Mouse (Mus musculus): ENCODE results near the gene Poldip2.
A peak's percentile ranks its signal among the peaks of the same experiment; 100 is the strongest.
"Not testable (repeated sequence)": the region's sequence is repeated elsewhere in the genome, so short reads cannot be mapped to it uniquely, and the experiment has no call there.

The Poldip2 gene

DNA sequence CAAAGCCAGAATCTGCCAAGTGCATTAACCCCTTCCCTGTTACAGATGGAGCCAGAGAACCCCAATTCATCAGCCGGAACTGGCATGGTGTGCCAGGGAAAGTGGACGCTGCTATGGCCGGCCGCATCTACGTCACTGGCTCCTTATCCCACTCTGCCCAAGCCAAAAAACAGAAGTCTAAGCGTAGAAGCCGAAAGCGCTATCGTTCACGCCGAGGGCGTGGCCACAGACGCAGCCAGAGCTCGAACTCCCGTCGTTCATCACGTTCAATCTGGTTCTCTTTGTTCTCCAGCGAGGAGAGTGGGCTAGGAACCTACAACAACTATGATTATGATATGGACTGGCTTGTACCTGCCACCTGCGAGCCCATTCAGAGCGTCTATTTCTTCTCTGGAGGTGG lies 10.5 kb upstream of the Poldip2 start:
- no peak for DNase-seq (ENCODE audit: low spot score in 2 of 2)

GRCm38 (mm10) chr11:78502909-78503650 lies 8.9 kb upstream of the Poldip2 start, which contains the start of gene Sebox:
TSS of gene Sebox (plus strand) at chr11:78503447.
- no peak for DNase-seq (ENCODE audit: low spot score in 2 of 2)

DNA sequence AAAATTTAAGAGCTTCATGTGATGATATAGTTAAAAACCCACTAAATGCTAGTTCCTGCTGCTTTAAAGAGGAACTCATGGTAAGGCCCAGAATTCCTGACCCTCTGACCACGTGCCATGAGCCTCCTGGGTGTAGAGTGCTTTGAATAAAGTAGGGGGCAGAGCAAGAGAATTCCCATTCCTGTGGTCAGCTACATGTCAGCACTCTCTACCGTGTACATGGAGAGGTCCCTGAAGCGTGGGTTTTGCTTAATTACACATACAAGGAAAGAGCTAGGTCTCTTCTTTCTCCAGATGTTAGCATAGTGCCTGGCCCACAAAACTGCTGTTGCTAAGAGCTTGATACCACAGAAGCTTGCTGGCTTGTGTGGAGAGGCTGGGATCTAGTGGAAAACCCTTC lies 6.6 kb upstream of the Poldip2 start:
- no peak for DNase-seq (ENCODE audit: low spot score in 2 of 2)

DNA sequence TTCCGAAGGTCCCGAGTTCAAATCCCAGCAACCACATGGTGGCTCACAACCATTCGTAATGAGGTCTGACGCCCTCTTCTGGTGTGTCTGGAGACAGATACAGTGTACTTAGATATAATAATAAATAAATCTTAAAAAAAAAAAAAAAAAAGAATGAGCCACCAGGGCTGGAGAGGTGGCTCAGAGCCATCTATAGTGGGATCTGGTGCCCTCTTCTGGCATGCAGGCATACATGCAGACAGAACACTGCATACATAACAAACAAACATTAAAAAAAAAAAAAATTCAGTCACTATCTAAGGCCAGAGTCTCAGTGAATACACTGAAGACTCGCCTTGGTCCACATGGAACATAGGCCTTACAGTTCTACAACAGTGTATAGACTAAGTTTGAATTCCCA lies 2.8 kb upstream of the Poldip2 start:
- DNase-seq (ENCODE audit: low spot score in 2 of 2): no peak

DNA sequence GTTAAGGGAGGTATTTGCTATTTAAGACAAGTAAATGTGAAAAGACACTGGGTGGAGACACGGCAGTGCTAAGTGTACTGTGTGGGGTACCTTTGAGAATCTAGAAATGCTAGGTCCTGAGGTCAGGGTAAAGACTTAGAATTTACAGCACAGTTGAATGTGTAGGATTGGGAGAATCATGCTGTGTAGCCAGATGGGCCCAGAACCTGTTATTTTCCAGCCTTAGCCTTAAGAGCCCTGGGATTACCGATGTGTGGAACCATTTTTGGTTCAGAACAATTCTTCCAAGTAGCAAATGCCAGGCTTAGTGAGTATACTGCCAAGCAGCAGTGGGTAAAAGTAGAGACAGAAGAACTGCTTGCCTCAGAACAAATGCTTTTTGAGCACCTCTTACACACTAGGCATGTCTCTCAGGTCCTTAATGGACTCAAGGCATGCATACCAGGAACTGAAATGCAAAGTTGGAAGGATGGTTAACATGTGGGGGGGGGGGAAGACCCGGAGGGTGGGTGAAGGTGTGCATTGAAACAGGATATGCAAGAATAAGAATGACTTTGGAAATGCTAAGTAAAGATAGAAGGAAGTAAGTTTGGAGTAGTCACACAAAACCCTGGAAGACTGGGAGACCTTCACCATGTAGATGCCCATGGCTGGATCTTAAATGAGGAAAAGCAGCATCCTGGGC lies 1.3 kb downstream of the Poldip2 start:
- DNase-seq (ENCODE audit: low spot score in 2 of 2): no peak

- DNase-seq (ENCODE audit: low spot score in 2 of 2): no peak
Observed at GRCm38 (mm10) chr11:78515549-78516325, 3.7 kb downstream of the Poldip2 start.

DNA sequence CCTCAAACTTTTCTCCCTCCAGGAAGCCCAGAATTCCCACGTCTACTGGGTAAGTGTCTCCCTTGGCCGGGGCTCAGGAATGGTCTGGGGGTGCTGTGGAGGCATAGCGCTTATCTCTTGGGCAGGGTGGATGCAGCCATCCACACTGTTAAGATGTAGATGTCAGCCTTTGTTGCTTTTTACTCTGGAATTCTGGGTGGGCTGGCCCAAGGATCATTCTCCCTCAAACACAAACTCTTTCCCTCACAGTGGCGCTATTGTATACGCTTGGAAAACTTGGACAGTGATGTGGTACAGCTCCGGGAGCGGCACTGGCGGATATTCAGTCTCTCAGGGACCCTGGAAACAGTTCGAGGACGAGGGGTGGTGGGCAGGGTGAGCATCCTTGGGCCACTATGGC lies 6.9 kb downstream of the Poldip2 start:
- no peak for DNase-seq (ENCODE audit: low spot score in 2 of 2)

DNA sequence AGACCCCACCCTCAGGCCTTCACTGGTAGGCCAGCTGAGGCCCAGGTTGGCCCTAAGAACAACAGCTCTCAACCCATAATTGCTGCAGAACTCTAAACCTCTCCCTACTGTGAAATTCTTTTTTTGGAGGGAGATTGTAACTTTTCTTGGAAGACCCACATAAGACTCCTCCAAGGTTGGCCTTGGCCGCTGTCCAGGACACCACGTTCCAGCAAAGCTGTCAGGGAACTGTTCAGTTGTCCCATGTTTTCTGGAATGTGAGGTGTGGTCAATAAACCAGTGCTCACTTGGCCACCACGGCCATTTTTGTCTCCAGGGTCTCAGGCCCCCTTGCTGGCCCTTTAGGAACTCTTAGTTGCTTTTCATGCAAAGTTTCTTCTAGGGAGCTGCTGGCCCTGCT lies 9.9 kb downstream of the Poldip2 start:
- DNase-seq (ENCODE audit: low spot score in 2 of 2): no peak

- no peak for DNase-seq (ENCODE audit: low spot score in 2 of 2)
Observed at GRCm38 (mm10) chr11:78522481-78522997, 10.5 kb downstream of the Poldip2 start.

- DNase-seq (ENCODE audit: low spot score in 2 of 2): no peak
Observed at GRCm38 (mm10) chr11:78523241-78523955, 11.4 kb downstream of the Poldip2 start.

- DNase-seq (ENCODE audit: low spot score in 2 of 2): no peak
Observed at GRCm38 (mm10) chr11:78524838-78525237, 12.8 kb downstream of the Poldip2 start.

DNA sequence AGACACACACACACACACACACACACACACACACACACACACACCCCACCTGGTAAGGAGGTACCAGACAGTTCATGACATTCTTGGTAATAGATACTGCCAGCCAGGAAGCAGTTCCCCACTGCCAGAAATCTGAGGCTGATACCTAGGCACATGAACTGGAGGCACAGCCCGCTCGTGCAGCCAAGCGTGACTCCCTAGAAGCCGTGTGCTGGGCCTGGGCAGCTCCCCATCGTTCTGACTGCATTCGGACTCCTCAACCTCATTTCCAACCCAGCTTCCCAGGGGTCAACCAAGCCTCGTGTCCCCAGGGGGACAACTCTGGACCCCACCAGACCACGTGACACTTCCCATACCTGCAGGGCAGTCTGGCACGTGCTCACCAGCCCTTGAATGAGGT lies 16.7 kb downstream of the Poldip2 start:
- no peak for DNase-seq (ENCODE audit: low spot score in 2 of 2)

DNA sequence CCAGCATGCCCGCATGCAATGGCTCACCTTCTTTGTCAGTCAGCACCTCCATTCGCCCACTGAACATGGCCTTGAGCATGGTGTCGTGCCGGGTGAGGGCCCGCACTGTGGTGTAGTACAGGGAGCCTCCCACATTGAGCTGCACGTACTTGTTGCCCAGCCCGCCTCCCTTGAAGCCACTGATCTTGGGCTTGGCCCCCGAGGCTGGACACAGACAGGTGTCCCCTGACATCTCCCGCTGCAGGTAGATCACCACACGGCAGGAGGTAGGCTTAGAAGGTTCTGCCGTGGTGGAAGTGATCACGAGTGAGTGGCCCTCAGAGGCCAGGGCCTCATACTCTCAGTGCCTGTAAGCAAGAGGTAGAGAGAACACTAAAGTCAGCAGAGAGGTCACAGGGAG lies 18.0 kb downstream of the Poldip2 start:
- DNase-seq (ENCODE audit: low spot score in 2 of 2): no peak

GRCm38 (mm10) chr11:78531046-78531445 lies 19.1 kb downstream of the Poldip2 start:
- DNase-seq (ENCODE audit: low spot score in 2 of 2): no peak

DNA sequence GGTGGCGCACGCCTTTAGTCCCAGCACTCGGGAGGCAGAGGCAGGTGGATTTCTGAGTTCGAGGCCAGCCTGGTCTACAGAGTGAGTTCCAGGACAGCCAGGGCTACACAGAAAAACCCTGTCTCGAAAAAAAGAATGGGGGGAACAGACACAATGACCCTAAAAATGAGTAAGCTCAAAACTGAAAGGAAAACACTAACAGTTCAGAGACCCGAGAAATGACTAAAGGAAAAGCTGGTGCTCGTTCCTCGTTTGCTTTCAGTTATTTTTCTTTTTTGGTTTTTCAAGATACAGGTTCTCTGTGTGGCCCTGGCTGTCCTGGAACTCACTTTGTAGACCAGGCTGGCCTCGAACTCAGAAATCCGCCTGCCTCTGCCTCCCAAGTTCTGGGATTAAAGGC lies 19.5 kb downstream of the Poldip2 start:
- DNase-seq (ENCODE audit: low spot score in 2 of 2): not testable (repeated sequence)

- no peak for DNase-seq (ENCODE audit: low spot score in 2 of 2)
Observed at GRCm38 (mm10) chr11:78534516-78534915, 22.5 kb downstream of the Poldip2 start.

DNA sequence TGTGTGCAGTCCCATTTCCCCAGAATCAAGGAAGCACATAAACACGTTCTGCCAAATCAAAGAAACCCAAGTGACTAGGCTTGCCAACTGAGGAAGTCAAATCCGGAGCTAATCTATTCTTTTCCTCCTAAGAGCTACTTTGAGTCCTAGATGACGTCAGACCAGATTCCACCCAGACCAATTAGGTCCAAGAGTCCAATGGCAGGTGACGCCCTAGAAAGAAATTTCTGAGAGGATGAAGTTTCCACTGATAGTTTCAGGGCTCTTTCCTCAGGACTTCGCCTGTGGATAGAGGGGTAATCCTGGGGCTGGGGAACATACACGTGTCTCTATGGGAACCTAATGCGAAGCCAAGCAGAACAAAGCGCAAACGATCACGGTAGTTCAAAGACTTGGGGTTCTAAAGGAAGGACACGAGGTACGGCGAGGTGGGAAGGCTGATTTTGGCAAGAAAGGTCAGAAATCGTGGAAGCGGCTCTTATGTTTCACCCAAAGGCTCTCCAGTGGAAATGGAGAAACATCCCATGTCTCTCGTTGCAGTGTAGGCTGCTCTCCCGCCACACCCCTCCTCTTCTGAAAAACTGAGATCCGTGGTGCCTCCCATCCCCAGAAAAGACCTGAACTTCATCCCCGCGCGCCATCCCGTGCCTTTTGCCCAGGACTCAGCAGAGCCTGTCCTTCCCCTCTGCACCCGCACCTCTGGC lies 23.5 kb downstream of the Poldip2 start:
- DNase-seq (ENCODE audit: low spot score in 2 of 2): peak in 1 of 2 experiments; percentile 12

DNA sequence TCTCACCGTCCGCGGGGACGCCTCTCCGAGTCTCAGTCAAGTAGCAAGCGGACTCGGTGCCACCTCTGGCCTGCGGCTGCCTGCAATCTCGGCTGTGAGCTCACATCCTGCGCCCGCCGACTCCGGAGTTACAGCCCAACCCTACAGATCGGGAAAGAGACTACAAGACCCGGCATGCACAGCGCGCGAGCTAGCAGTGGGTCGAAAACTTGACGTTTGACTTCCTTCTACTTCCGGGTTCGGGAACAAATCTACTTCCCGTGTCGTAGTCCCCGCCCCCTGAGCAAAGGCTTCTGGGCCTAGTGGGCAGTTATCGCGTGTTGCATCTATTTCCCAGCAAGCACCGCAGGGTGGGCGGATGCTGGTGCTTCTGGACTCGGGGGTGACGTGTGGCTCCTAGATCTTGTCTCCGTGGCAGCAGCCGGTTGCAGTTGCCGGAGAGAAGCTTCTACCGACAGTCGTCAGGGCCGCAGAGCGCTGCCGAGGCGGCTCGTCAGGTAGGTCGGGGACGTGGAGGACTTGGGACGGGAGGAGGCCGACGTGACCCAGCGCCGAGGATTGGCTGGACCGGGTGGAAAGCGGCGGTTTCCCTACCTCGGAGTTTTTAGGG lies 24.2 kb downstream of the Poldip2 start, which contains the start of the genes Tnfaip1 and Ift20:
TSS of gene Tnfaip1 (minus strand) at position 253 of the 610 bp plus-strand sequence.
TSS of gene Ift20 (plus strand) at position 282 of the 610 bp plus-strand sequence.
- peak; percentile 99 for DNase-seq (ENCODE audit: low spot score in 2 of 2)

DNA sequence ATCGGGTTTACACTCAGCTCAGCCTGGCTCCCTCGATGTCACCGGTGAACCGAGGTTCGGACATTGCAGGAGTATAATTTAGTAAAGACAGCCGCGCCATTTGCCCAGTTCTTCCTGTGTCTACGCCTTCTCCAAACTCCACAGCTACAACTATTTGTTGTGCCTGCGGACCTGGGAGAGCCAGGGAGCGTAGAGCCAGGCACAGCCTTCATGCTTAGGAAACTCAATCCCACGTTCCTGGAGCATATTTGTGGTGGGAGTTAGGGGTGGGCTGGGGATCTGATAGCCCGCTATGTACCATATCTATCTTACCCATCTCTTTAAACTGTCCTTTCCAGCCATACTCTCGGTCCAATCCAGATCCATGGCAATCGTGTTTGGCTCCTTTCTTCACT lies 24.7 kb downstream of the Poldip2 start:
- no peak for DNase-seq (ENCODE audit: low spot score in 2 of 2)

DNA sequence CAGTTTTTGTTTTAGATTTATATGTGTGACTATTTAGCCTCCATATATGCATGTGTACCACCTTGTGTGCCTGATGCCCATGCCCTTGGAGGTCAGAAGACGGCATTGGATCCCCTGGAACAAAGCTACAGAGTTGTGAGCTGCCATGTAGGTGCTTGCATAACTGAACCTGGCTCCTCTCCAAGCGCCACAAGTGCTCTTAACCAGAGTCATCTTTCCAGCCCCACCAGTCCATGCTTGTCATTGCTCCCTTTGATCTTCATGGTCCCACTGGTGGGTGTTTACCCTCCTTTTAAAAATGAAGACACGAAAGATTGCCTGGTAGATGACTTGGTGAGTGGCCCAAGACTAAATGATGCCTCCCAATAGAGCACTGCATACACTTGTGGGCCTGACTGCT lies 28.4 kb downstream of the Poldip2 start:
- DNase-seq (ENCODE audit: low spot score in 2 of 2): no peak
